Mouse (Mus musculus): ENCODE measurements at regions not wholly inside any gene's neighbourhood (a gene's known extent, or its start where the extent isn't known, plus 50 kb on each side); places are given as distances from the start of the nearest gene placed in this dataset.

- TF ChIP-seq CTCF (IDR thresholded peaks at IDR 0.05; ENCODE audit: extremely low read depth, insufficient read depth, low read length) = no peak
- no peak for TF ChIP-seq POLR2A (IDR thresholded peaks at IDR 0.05; ENCODE audit: extremely low read depth, insufficient read depth, low read length)
These were observed 94.7 kb upstream of the Tcerg1l start for GRCm38 (mm10) chr7:138492261-138492660.
